Mouse (Mus musculus): ENCODE measurements at regions not wholly inside any gene's neighbourhood (a gene's known extent, or its start where the extent isn't known, plus 50 kb on each side); places are given as distances from the start of the nearest gene placed in this dataset.

- no peak for DNase-seq (ENCODE audit: low spot score in 2 of 2)
Measured at GRCm38 (mm10) chr16:95892356-95892755, 98.4 kb downstream of the Psmg1 start.

- no peak for DNase-seq (ENCODE audit: low spot score in 2 of 2)
Measured at GRCm38 (mm10) chr16:95886131-95886530, 104.6 kb downstream of the Psmg1 start.

GRCm38 (mm10) chr16:95873297-95873696, 117.5 kb downstream of the Psmg1 start:
- DNase-seq (ENCODE audit: low spot score in 2 of 2): no peak

GRCm38 (mm10) chr16:95872436-95872835, 118.3 kb downstream of the Psmg1 start:
- DNase-seq (ENCODE audit: low spot score in 2 of 2): no peak

- DNase-seq (ENCODE audit: low spot score in 2 of 2): no peak
Measured at GRCm38 (mm10) chr16:95870291-95870690, 120.5 kb downstream of the Psmg1 start.

GRCm38 (mm10) chr16:95869501-95869900, 121.3 kb downstream of the Psmg1 start:
- no peak for DNase-seq (ENCODE audit: low spot score in 2 of 2)

- no peak for DNase-seq (ENCODE audit: low spot score in 2 of 2)
Measured at GRCm38 (mm10) chr16:95868896-95869295, 121.9 kb downstream of the Psmg1 start.

- DNase-seq (ENCODE audit: low spot score in 2 of 2): no peak
Measured at GRCm38 (mm10) chr16:95867516-95867915, 123.2 kb downstream of the Psmg1 start.

- no peak for DNase-seq (ENCODE audit: low spot score in 2 of 2)
Measured at GRCm38 (mm10) chr16:95866866-95867420, 123.8 kb downstream of the Psmg1 start.

GRCm38 (mm10) chr16:95865603-95866002, 125.2 kb downstream of the Psmg1 start:
- DNase-seq (ENCODE audit: low spot score in 2 of 2): no peak

- no peak for DNase-seq (ENCODE audit: low spot score in 2 of 2)
Measured at GRCm38 (mm10) chr16:95864646-95865045, 126.1 kb downstream of the Psmg1 start.

- DNase-seq (ENCODE audit: low spot score in 2 of 2): no peak
Measured at GRCm38 (mm10) chr16:95864106-95864505, 126.7 kb downstream of the Psmg1 start.

- DNase-seq (ENCODE audit: low spot score in 2 of 2): no peak
Measured at GRCm38 (mm10) chr16:95863565-95863964, 127.2 kb downstream of the Psmg1 start.

- DNase-seq (ENCODE audit: low spot score in 2 of 2): no peak
Measured at GRCm38 (mm10) chr16:95862621-95863020, 128.1 kb downstream of the Psmg1 start.

GRCm38 (mm10) chr16:95861231-95861690, 129.5 kb downstream of the Psmg1 start:
- no peak for DNase-seq (ENCODE audit: low spot score in 2 of 2)

GRCm38 (mm10) chr16:95860810-95861209, 129.9 kb downstream of the Psmg1 start:
- no peak for DNase-seq (ENCODE audit: low spot score in 2 of 2)

GRCm38 (mm10) chr16:95860111-95860510, 130.6 kb downstream of the Psmg1 start:
- DNase-seq (ENCODE audit: low spot score in 2 of 2): no peak

GRCm38 (mm10) chr16:95857403-95857802, 133.4 kb downstream of the Psmg1 start:
- DNase-seq (ENCODE audit: low spot score in 2 of 2): no peak

- no peak for DNase-seq (ENCODE audit: low spot score in 2 of 2)
Measured at GRCm38 (mm10) chr16:95855230-95855629, 135.5 kb downstream of the Psmg1 start.

- DNase-seq (ENCODE audit: low spot score in 2 of 2): no peak
Measured at GRCm38 (mm10) chr16:95851907-95852306, 138.9 kb downstream of the Psmg1 start.

- DNase-seq (ENCODE audit: low spot score in 2 of 2): no peak
Measured at GRCm38 (mm10) chr16:95848555-95849082, 142.1 kb downstream of the Psmg1 start.

- DNase-seq (ENCODE audit: low spot score in 2 of 2): peak in 1 of 2 experiments; percentile 29
Measured at GRCm38 (mm10) chr16:95847765-95848483, 142.8 kb downstream of the Psmg1 start.

Measured in layer of hippocampus, adult 18-20 months (tissue).